Mouse (Mus musculus): ENCODE measurements around the gene Maml1.
A peak's percentile ranks its signal among the peaks of the same experiment; 100 is the strongest.

The Maml1 gene

GRCm38 (mm10) chr11:50222559-50223276, 69.4 kb downstream of the Maml1 start:
- DNase-seq (ENCODE audit: low spot score in 2 of 2), result no peak

- DNase-seq (ENCODE audit: low spot score in 2 of 2), result no peak
Measured at GRCm38 (mm10) chr11:50219833-50220232, 72.3 kb downstream of the Maml1 start.

- no peak for DNase-seq (ENCODE audit: low spot score in 2 of 2)
Measured at GRCm38 (mm10) chr11:50217811-50218210, 74.3 kb downstream of the Maml1 start.

GRCm38 (mm10) chr11:50216724-50217366, 75.3 kb downstream of the Maml1 start:
- no peak for DNase-seq (ENCODE audit: low spot score in 2 of 2)

- DNase-seq (ENCODE audit: low spot score in 2 of 2), result no peak
Measured at GRCm38 (mm10) chr11:50215633-50216032, 76.5 kb downstream of the Maml1 start.

GRCm38 (mm10) chr11:50214631-50215030, 77.5 kb downstream of the Maml1 start:
- DNase-seq (ENCODE audit: low spot score in 2 of 2), result no peak

GRCm38 (mm10) chr11:50212848-50213758, 79.0 kb downstream of the Maml1 start:
- DNase-seq (ENCODE audit: low spot score in 2 of 2), result peak; percentile 92 to 97

- no peak for DNase-seq (ENCODE audit: low spot score in 2 of 2)
Measured at GRCm38 (mm10) chr11:50212060-50212739, 79.9 kb downstream of the Maml1 start.

GRCm38 (mm10) chr11:50211322-50212059, 80.6 kb downstream of the Maml1 start:
- no peak for DNase-seq (ENCODE audit: low spot score in 2 of 2)

GRCm38 (mm10) chr11:50210505-50211151, 81.5 kb downstream of the Maml1 start, which contains the start of the genes Sqstm1 and Mgat4b:
Gene Sqstm1, minus strand, starts transcription at chr11:50210827.
Gene Mgat4b, plus strand, starts transcription at chr11:50210890.
- peak; percentile 88 for DNase-seq (ENCODE audit: low spot score in 2 of 2)

GRCm38 (mm10) chr11:50210101-50210504, 82.0 kb downstream of the Maml1 start:
- peak; percentile 89 to 92 for DNase-seq (ENCODE audit: low spot score in 2 of 2)

GRCm38 (mm10) chr11:50208039-50208438, 84.1 kb downstream of the Maml1 start:
- DNase-seq (ENCODE audit: low spot score in 2 of 2), result peak in 1 of 2 experiments; percentile 11

- no peak for DNase-seq (ENCODE audit: low spot score in 2 of 2)
Measured at GRCm38 (mm10) chr11:50207344-50207743, 84.8 kb downstream of the Maml1 start.

GRCm38 (mm10) chr11:50206037-50206436, 86.1 kb downstream of the Maml1 start:
- peak in 1 of 2 experiments; percentile 16 for DNase-seq (ENCODE audit: low spot score in 2 of 2)
